Mouse (Mus musculus) neural tube, embryonic 14.5 days (tissue): Measurements from ENCODE around the gene Gadd45a. TPM values are rescaled to one million over a fixed set of nuclear protein-coding genes. Genes with fewer than 3 reads are reported as not detected.
"Not testable (repeated sequence)": the region's sequence is repeated elsewhere in the genome, so short reads cannot be mapped to it uniquely, and the experiment has no call there.

Experiments used
- ATAC-seq: fragments of 200-750 bp; cut with Nextera tagmentation; 2 replicates; pipeline ENCODE4 v1.8.0; 2017; ENCODE audit warnings: low read depth, mild to moderate bottlenecking, moderate TSS enrichment, moderate library complexity
- H3K27ac ChIP-seq: fragments of 300-500 bp; sonication (generic); 2 replicates; pipeline ENCODE4 v1.5.1; 2014; ENCODE audit warnings: low read depth, mild to moderate bottlenecking, control low read depth, low read length, moderate library complexity, mixed read lengths
- H3K27me3 ChIP-seq: fragments of 300-500 bp; sonication (generic); 2 replicates; pipeline ENCODE4 v1.6.1; 2014; ENCODE audit warnings: low read length; ENCODE audit not compliant: control insufficient read depth, insufficient read depth
- H3K36me3 ChIP-seq: fragments of 300-500 bp; sonication (generic); 2 replicates; pipeline ENCODE4 v1.6.1; 2014; ENCODE audit warnings: low read length, mixed read lengths; ENCODE audit not compliant: control insufficient read depth, insufficient read depth
- H3K4me1 ChIP-seq: fragments of 300-500 bp; sonication (generic); 2 replicates; pipeline ENCODE4 v1.6.1; 2014; ENCODE audit warnings: low read length; ENCODE audit not compliant: control insufficient read depth, insufficient read depth
- H3K4me2 ChIP-seq: fragments of 300-500 bp; sonication (generic); 2 replicates; pipeline ENCODE4 v1.6.1; 2014; ENCODE audit warnings: mild to moderate bottlenecking, low read depth, low read length, control low read depth
- H3K4me3 ChIP-seq: fragments of 300-500 bp; sonication (generic); 2 replicates; pipeline ENCODE4 v1.5.1; 2014; ENCODE audit warnings: low read depth, low read length, control low read depth, mixed read lengths
- H3K9ac ChIP-seq: fragments of 300-500 bp; sonication (generic); replicated peaks from 2 replicates; pipeline ENCODE4 v1.6.1; 2014; ENCODE audit warnings: low read depth, mild to moderate bottlenecking, control low read depth, low read length, mixed read lengths
- H3K9me3 ChIP-seq: fragments of 300-500 bp; sonication (generic); 2 replicates; pipeline ENCODE4 v1.6.1; 2016; ENCODE audit warnings: low read length; ENCODE audit not compliant: control insufficient read depth
- WGBS: fragments of 180-500 bp; shearing (Covaris S2); extraction: QIAGEN DNeasy Blood & Tissue Kit; methylation state at CpG from one replicate; pipeline ENCODE4 v1.1.7; 2014; 5-methylcytosine and 5-hydroxymethylcytosine counted together
- polyA plus RNA-seq: library from polyadenylated mRNA; unstranded; fragments of >200 nt; fragmentation: Nextera tagmentation; extraction: Ambion mirVana; gene quantifications from 2 replicates; pipeline ENCODE4 v1.2.1, GENCODE M21; 2014

Gene Gadd45a
- polyA plus RNA-seq, 1 experiment from 2014 or later = 12.9 TPM

- Histone ChIP-seq H3K4me2 (no peak overlapping the region), H3K27me3 (no peaks in the 10 kb centered on the region), H3K9me3 (no peaks in the 10 kb centered on the region), H3K27ac (no peak overlapping the region), H3K36me3 (no peaks in the 10 kb centered on the region), H3K9ac (no peak overlapping the region), H3K4me1 (peaks cover 7% of the 10 kb centered on the region; the same call in 1 of the 2 replicates), H3K4me3 (no peak overlapping the region)
- 29% methylated on average over 3 of the region's 3 CpGs for WGBS
- ATAC-seq = no peak
These were observed 7.3 kb downstream of the Gadd45a start for GRCm38 (mm10) chr6:67029987-67030386.

GRCm38 (mm10) chr6:67029312-67029950 lies 7.8 kb downstream of the Gadd45a start:
- H3K9me3 ChIP-seq = no peaks in the 10 kb centered on the region
- H3K36me3 ChIP-seq = no peaks in the 10 kb centered on the region
- peaks cover 3% of the 10 kb centered on the region; the same call in 1 of the 2 replicates for H3K4me1 ChIP-seq
- H3K27ac ChIP-seq = no peak overlapping the region
- H3K4me3 ChIP-seq = no peak overlapping the region
- H3K9ac ChIP-seq = no peak overlapping the region
- H3K4me2 ChIP-seq = no peak overlapping the region
- peak; percentile 13; the same call in 1 of the 2 replicates for ATAC-seq
- WGBS = 26% methylated on average over 5 of the region's 5 CpGs
- H3K27me3 ChIP-seq = no peaks in the 10 kb centered on the region

GRCm38 (mm10) chr6:67027438-67028142 lies 9.7 kb downstream of the Gadd45a start:
- Histone ChIP-seq H3K27me3 (no peaks in the 10 kb centered on the region), H3K9ac (no peak overlapping the region), H3K36me3 (no peaks in the 10 kb centered on the region), H3K9me3 (no peaks in the 10 kb centered on the region), H3K4me1 (no peaks in the 10 kb centered on the region), H3K4me3 (no peak overlapping the region), H3K4me2 (no peak overlapping the region), H3K27ac (no peak overlapping the region)
- ATAC-seq = no peak
- 73% methylated on average over 9 of the region's 9 CpGs for WGBS

GRCm38 (mm10) chr6:67026661-67027060 lies 10.6 kb downstream of the Gadd45a start:
- 67% methylated on average over 3 of the region's 3 CpGs for WGBS
- Histone ChIP-seq H3K4me1 (no peaks in the 10 kb centered on the region), H3K9ac (no peak overlapping the region), H3K4me3 (no peak overlapping the region), H3K36me3 (no peaks in the 10 kb centered on the region), H3K27ac (no peak overlapping the region), H3K27me3 (no peaks in the 10 kb centered on the region), H3K9me3 (no peaks in the 10 kb centered on the region), H3K4me2 (no peak overlapping the region)
- no peak for ATAC-seq

- Histone ChIP-seq H3K27ac (no peak overlapping the region), H3K36me3 (no peaks in the 10 kb centered on the region), H3K4me1 (no peaks in the 10 kb centered on the region), H3K9me3 (no peaks in the 10 kb centered on the region), H3K4me3 (no peak overlapping the region), H3K27me3 (no peaks in the 10 kb centered on the region), H3K4me2 (no peak overlapping the region), H3K9ac (no peak overlapping the region)
- WGBS = 52% methylated on average over 4 of the region's 4 CpGs
- ATAC-seq = peak; percentile 53; the same call in 1 of the 2 replicates
These were observed 13.5 kb downstream of the Gadd45a start for GRCm38 (mm10) chr6:67023729-67024128.

GRCm38 (mm10) chr6:67021308-67021707 lies 15.9 kb downstream of the Gadd45a start:
- Histone ChIP-seq H3K36me3 (no peaks in the 10 kb centered on the region), H3K9me3 (no peaks in the 10 kb centered on the region), H3K9ac (no peak overlapping the region), H3K27me3 (no peaks in the 10 kb centered on the region), H3K4me1 (no peaks in the 10 kb centered on the region), H3K27ac (no peak overlapping the region), H3K4me3 (no peak overlapping the region), H3K4me2 (no peak overlapping the region)
- WGBS = 82% methylated on average over 5 of the region's 5 CpGs
- ATAC-seq = no peak

- not testable (repeated sequence) for H3K9ac ChIP-seq, ATAC-seq, H3K9me3 ChIP-seq, H3K27me3 ChIP-seq, H3K4me1 ChIP-seq, H3K27ac ChIP-seq, H3K36me3 ChIP-seq, H3K4me3 ChIP-seq, H3K4me2 ChIP-seq
- 85% methylated on average over 7 of the region's 7 CpGs for WGBS
These were observed 18.3 kb downstream of the Gadd45a start for GRCm38 (mm10) chr6:67019001-67019400.

- ATAC-seq = no peak
- H3K9ac ChIP-seq = no peak overlapping the region
- 61% methylated on average over 4 of the region's 4 CpGs for WGBS
These were observed 18.9 kb downstream of the Gadd45a start for GRCm38 (mm10) chr6:67018365-67018764.

GRCm38 (mm10) chr6:67016520-67017111 lies 20.6 kb downstream of the Gadd45a start:
- Histone ChIP-seq H3K27ac (no peak overlapping the region), H3K4me1 (no peaks in the 10 kb centered on the region), H3K9ac (no peak overlapping the region), H3K4me2 (no peak overlapping the region), H3K36me3 (no peaks in the 10 kb centered on the region), H3K27me3 (no peaks in the 10 kb centered on the region), H3K4me3 (no peak overlapping the region), H3K9me3 (no peaks in the 10 kb centered on the region)
- WGBS = 70% methylated on average over 7 of the region's 7 CpGs
- ATAC-seq = no peak

More at GRCm38 (mm10) chr6:67018365-67018764, 18.9 kb downstream of the Gadd45a start:
- Histone ChIP-seq H3K4me1 (no peaks in the 10 kb centered on the region), H3K27ac (no peak overlapping the region), H3K4me3 (no peak overlapping the region), H3K9me3 (no peaks in the 10 kb centered on the region), H3K36me3 (no peaks in the 10 kb centered on the region), H3K27me3 (no peaks in the 10 kb centered on the region), H3K4me2 (no peak overlapping the region)
